Mouse (Mus musculus): ENCODE results near the gene Stk4.

Gene Stk4

DNA sequence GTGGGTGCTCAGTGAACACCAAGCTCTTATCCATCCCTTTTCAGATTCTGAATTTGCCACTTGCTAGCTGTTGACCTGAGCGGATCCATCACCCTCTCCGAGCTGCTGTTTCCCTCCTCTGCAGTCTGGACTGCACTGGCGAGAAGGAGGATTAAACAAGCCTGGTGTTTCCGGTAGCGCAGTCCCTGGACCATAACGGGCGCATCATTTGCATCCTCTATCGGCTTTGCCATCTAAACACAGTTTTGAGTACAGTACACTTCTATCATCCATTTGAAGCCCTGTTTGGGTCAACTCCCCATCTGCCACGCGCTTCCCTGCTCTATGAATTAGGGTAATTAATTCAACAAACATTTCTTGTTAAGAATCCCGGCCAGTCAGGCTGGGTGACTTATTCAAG lies 100.2 kb downstream of the Stk4 start:
- in situ Hi-C loops (cut with MboI, MseI), result no loop called here

DNA sequence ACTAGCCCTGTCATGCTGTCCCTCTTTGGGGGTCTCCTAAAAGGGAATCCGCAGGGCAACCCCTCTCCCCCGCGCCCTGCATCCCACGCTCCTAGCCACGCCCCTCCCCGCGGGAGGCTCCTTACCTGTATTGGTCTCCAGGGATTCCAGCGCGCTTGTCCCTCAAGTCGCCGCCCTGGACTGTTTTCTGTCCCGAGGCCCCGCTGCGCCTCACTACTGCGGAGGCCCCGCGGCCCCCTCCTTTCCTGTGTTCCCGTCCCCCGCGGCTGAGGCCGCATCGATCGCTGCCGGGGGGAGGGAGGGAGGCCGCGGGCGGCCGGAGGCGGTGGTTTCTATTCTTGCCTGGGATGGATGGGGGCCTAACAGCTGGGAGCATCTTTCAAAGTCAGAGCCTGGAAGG lies 100.8 kb downstream of the Stk4 start, which contains the start of gene Kcns1:
TSS of gene Kcns1 (minus strand) at position 212 of the 400 bp plus-strand sequence.
- in situ Hi-C loops (cut with MboI, MseI), result no loop called here

DNA sequence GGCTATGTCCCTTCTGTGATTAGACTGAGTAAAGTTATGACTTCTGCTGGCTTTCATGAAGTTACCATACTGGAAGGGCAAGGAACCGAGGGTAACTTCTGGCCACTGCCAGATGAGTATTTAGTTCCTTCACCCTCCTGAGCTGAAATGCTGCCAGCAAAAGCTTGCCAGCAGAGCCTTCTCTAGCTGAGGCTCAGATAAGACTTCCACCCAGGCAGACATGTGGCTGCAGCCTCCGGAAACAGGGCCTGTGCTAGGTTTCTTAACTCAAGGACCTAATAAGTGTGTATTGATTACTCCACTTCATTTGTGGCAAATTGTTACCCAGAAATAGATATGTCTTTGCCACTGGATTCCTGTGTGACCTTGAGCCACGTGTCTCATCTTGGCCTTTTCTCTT lies 103.3 kb downstream of the Stk4 start:
- in situ Hi-C loops (cut with MboI, MseI), result no loop called here

DNA sequence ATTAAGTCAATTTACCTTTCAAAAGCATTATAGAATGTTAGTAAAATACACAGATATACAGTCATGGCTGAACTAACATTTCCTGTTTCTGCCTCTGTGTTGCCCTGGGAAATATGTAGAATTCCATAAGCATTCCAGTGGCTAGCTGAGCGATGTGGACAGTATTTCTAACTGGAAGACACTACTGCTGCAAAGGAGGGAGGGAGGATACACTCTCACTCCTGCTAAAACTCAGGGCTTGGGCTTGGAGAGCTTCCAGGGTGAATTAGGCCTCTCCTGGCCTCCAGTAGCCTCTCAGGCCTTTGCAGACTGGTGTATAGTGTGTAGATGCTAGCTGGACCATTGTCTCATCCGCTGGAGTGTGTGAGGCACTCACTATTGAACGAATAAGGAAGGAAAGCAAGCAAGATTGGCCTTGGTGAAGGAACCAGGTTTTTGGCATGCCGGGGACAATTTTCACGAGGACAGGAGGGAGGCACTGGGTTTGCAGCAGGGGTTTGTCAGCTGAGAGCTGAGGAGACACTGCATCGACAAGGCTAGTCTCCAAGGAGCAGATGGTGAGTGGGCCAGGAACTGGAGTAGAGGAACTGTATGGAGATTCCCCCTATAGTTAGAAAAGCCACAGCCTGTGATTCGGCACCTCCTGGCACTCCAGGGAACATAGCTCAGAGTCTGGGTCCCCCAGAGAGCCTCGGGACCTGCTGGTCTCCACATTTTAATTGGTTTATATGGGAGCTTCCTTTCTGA lies 104.7 kb downstream of the Stk4 start:
- in situ Hi-C loops (cut with MboI, MseI), result no loop called here

DNA sequence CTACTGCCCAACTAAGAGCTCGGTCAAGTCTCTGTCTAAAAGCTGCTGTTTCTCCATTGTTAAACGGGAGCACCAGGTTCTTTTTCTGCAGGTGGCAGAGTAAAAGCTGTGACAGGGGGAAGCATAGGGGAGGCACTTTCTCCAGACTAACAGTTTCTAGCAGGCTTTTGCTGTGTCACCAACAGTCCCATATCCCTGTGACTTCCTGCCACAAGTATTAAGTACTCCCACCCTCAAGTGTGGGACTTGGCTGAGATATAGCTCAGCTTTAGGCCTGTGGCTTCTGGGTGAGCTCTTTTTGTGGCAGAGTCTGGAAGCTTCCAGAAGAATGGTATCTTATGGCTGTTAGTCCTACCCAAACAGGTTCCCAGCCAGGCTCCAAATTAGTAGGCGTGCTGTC lies 105.7 kb downstream of the Stk4 start:
- in situ Hi-C loops (cut with MboI, MseI), result no loop called here

DNA sequence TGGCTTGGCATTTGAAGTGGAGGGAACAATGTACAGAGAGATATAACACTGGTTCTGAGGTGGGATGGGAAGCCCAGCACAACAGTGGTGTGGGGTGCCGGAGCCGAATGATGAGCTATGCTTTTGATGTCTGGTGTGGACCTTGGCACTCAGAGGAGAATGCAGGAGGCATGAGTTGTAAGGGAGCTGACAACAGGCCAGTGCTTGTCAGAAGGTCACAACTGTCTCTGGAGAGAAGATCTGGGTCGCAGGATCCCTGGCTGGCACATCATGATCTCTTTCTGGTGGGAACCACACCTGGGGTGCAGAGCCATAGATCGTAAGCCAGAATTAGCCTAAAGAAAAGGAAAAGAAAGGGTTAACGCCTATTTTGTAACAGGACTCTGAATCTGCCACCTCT lies 107.7 kb downstream of the Stk4 start:
- in situ Hi-C loops (cut with MboI, MseI), result no loop called here

DNA sequence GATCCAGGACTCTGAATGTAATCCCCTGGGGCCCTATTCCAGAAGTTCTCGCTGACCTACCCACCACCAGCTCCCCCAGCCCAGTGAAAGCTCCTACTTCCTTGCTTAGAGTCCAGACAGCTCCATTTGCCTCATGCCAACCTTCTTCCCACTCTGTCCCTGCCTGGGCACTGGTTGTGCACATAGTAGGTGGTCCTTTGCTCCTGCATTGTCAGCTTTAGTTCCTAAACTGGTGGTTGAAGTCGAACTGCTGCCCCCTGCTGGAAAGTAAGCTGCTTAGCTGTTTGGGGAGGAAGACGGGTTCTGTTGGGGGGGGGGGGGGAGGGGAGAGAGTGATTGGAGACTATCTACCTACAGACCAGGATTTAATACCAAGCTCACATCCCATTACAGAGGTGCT lies 110.0 kb downstream of the Stk4 start:
- in situ Hi-C loops (cut with MboI, MseI), result no loop called here

DNA sequence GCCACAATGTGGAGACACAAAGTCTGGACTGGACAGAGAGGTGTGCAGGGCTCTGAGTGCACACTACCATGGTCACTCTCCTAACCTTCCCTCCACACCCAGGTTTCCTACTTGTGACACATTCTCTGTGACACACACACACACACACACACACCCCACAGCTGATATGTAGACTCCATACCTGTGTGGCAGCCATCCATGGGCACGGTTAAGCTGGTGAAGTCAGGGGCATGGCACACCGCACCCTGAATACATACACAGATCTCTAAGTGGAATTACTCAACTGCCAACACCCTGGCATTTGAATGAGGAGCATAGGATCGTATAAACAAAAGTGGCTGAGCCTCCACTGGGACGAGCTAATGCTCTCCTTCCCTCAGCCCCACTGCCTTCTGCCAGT lies 110.6 kb downstream of the Stk4 start:
- in situ Hi-C loops (cut with MboI, MseI), result no loop called here

DNA sequence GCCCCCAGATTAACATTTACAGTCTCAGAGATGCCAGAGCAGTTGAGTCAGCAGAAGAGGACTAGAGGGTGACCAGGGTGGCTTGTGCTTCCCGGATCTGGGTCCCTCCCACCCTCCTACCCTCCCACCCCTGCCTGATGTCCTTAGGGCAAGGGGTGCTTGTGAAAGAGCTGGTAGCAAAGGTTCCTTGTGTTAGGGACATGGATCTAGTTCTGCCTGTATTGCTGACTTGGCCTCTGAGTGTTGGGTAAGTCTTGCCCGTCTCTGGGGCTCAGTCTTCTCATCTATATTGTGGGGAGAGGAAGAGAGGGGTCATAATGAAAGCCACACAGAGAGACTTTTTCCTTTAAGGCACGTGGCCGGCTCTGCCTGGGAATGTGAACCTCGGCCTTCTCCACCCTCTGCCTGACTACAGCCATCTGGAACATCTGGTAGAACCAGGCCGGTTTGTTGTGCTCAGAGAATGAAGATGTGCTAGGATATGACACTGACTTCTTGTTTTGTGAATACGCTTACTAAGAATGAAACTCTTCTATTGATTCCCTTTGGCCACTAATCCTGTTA lies 112.7 kb downstream of the Stk4 start, which contains the start of gene Wfdc5:
TSS of gene Wfdc5 (minus strand) at position 51 of the 564 bp plus-strand sequence.
- in situ Hi-C loops (cut with MboI, MseI), result no loop called here

DNA sequence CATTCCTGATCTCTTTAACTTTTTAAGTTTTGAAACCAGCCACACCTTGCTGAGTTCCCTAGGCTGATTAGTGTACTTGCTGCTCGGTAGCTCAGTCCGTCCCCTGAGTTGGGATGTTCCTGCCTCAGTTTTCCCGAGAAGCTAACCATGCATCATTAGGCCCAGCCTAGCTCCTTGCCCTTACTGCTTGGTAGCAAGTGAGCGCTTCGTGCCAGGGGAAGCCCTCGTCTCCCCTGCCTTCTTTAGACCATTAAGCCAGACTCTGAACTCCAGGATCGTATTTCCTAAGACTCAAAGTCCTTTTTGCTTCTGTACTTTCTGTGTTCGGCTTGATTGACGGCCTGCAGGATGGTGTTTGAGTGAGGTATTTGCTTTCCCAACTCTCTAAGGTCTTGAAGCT lies 113.2 kb downstream of the Stk4 start:
- in situ Hi-C loops (cut with MboI, MseI), result no loop called here

DNA sequence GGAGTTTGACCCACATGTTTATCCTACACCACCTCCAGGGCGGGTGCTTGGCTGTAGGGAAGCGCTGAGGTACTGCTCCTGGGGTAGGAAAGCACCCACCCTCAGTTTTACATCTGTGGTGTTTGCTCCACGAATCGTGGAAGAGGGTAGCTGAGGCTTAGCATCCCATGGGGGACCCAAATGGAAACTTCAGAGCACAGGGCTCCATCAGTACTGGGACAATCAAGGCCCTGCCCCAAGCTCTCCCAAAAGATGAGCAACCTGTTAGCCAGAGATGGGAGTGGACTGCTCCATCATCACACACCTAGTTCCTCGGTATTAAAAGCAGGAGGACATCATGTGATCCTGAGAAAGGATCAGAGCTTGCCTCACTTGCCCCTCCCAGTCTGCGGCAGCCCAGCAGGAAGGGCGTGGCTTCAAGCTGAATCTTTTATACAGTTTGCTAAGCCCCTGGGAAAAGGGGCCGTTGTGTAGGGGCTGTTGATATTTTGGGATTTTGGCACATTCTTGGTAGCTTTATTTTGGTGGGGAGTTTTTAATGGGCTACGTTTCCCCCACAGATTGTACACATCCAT lies 114.1 kb downstream of the Stk4 start:
- in situ Hi-C loops (cut with MboI, MseI), result no loop called here

DNA sequence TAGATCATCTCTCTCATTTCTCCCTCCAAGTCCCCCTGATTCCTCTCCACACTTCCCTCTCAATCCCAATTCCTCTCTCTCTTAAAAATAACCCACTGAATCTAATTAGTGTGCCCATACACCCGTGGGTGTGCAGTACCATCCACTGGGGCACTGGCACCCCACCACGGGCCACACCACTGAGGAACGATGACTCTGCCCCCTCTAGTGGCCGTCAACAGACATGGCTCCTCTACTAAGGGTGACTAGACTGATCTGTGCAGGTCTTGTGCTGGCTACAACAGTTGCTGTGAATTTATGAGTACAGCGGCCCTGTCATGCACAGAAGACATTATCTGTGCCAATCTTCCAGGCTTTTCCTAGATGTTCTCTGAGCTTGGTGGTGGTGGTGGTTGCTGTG lies 118.6 kb downstream of the Stk4 start:
- in situ Hi-C loops (cut with MboI, MseI), result no loop called here

DNA sequence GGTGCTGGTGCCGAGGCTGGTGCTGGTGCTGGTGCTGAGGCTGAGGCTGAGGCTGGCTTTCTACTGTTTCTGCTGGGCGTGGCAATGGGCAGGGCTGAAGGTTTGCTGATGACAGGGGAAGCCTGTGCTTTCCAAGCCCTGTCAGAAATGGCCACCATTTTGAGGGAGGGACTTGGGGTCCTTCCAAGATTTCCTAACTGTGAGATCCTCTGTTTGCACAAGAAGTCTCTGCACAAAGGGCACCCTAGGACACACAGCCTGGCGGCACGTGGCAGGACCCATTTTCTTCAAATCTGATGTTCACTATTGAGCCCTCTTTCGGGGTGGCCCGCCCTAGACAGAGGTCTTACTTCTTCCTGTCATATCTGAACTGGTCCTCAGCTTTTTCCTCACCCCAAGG lies 120.5 kb downstream of the Stk4 start, which contains the start of gene Wfdc12:
TSS of gene Wfdc12 (minus strand) at position 33 of the 400 bp plus-strand sequence.
- in situ Hi-C loops (cut with MboI, MseI), result no loop called here

DNA sequence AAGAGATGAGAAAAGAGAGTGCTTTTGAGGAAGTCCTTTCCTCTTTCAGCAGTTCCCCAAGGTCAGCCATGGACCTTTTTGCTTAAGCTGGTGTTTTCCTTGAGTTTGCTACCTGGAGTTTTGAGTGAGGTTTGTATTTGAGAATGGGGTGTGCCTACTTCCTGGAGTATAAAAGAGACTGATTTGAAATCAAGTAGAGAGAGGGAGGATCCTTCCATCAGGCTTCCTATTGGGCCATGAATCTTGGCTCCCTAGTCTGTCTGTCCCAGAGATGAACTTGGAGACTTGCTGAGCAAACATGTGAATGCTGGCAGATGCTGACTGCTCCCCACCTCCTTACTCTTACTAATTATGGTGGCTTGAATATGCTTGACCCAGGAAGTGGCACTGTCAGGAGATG lies 122.2 kb downstream of the Stk4 start:
- in situ Hi-C loops (cut with MboI, MseI), result no loop called here

DNA sequence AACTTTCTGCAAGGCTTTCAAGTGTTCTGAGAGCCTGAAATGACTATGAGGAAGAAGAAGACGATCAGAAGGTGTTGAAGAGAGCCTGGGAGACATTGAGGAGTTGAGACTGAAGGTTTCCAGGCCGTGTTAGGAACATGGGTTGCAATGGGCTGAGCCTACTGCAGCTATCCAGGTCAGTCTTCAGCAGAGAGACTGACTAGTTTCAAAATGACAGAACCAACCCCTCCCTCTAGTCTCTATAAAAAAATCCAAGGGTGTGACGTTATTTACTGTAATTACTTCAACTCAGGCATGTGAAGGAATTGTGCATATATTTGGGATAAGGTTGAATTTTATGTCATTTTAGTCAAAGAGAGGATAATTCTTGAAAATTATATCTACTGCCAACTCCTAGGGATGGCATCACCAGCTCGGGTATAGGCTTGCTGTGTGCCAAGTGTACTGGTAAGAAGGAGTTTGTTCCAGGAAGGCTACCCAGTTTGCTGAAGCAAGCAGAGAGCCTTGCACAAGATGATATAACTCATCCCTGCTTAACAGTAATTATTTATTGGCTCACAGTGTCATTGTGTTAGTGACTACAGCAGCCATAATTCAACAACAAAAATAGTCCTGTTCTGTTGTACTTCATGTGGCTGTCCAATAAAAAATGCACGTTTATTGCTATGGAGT lies 125.0 kb downstream of the Stk4 start:
- in situ Hi-C loops (cut with MboI, MseI), result no loop called here

DNA sequence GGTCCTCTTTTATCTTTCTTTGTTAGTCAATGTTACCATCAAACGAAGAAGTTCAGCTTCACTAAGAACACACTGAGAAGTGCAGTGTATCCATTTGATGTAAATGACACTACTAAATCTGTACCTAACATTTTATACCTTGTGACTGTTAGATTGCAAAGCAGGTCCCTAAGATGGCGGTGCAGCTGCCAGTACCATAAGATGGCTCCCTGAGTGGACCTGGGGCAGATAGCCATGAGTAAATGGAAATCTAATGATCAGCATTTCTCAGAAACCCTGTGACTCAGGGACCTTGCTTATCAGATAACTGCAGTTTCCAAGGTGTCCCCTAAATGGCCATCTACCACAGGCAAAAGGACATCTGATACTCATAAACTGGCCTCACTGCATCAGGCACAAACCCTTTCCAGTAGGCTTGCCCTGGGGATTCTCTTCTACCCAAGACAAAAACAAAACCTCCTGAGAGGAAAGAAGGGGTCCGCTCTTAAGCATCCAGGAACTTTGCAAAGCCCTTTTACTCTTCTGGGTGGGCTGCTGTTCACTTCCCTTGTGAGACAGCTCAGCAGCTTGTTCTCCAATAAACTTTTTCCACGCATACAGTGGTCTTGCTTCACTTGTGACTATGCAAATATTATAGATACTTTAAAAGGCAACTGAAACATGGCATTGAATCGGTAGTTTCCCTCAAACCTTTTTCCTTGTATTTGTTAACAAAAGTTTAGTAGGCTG lies 126.0 kb downstream of the Stk4 start:
- in situ Hi-C loops (cut with MboI, MseI), result no loop called here

DNA sequence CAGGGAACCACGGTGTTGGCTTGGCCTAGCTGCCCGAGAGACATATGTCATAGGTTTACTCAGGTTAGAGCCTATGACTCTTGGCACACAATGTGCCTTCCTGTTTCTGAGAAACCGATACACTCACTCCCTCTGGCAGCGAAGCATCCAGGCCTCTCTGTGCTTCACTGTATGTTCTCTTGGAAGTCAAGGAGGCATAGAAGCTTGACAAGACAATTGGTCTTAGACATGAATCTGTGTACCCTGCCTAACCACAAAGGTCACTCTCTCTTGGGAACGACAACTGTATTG lies 126.5 kb downstream of the Stk4 start:
- in situ Hi-C loops (cut with MboI, MseI), result no loop called here

DNA sequence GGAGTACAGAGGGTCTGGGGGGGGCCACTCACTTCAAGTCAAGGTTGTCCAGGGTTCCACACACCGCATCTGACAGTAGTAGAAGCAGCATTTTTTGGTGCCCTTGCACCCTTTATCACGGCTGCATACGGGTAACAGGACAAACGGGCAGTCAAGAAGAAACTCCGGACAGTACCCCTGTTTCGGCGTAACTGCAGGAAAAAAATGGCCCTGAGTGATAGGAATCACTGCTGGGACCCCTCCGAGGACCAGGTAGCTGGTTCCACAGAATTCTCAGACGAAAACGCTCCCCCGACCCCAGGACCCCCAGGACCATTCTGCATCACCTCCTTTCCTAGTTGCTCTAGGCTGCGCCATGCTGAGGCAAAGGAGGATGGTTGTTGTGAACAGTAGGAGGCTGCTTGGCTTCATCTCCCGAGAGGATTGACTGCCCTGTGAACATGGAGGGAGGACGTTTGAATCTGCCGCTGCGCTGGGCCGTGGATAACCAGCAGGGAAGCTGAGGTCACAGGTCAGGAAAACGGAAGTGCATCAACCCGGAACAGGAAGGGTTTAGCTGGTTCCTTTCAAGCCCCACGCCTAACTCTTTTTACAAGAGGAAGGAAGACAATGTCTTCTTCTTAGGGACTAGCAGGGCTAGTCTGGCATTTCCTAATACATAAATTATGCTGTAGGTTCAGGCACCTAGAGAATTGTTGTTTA lies 129.7 kb downstream of the Stk4 start, which contains the start of gene Wfdc15a:
TSS of gene Wfdc15a (minus strand) at position 505 of the 702 bp plus-strand sequence.
- in situ Hi-C loops (cut with MboI, MseI), result no loop called here

Measured in T-helper 17 cell (primary cell).